ENCODE assay signal across 27 mouse cellular contexts in genomic region chr4:48781099-48781498, GRCm38 (mm10).
A peak's percentile ranks its signal among the peaks of the same experiment; 100 is the strongest.
DNase-seq lines count a peak whose midpoint lies in the region; ATAC-seq and TF ChIP-seq lines count a peak whose summit lies in the region.
"Had no signal": no experiment of that assay in that cellular context is flagged by ENCODE, and none has a peak within 500 bp of the region (broad histone marks: within the 10 kb centered on the region; RNA-seq: fewer than 3 reads in every experiment).

No protein-coding gene starts in this region.

- peak; percentile 66 for TF ChIP-seq EP300 in CH12.LX (IDR thresholded peaks at IDR 0.05; ENCODE audit: low read length)

- no peak overlapping the region for H3K9ac ChIP-seq in forebrain, embryonic 15.5 days (replicated peaks)
- no peak overlapping the region for H3K9ac ChIP-seq in forebrain, embryonic 16.5 days (replicated peaks; ENCODE audit: low read depth, low read length)
- no peak overlapping the region for H3K9ac ChIP-seq in CH12.LX (ENCODE audit: insufficient read depth, low read depth)
- H3K9ac ChIP-seq: embryonic facial prominence, embryonic 15.5 days; forebrain, embryonic 12.5 days; hindbrain, embryonic 13.5 days had no signal

- peaks cover 14% of the 10 kb centered on the region for H3K4me1 ChIP-seq in forebrain, embryonic 15.5 days
- peaks cover 11% of the 10 kb centered on the region; the same call in 1 of the 2 replicates for H3K4me1 ChIP-seq in forebrain, embryonic 16.5 days (replicated peaks; ENCODE audit: control insufficient read depth, insufficient read depth, low read length)
- peaks cover 0 to 20% of the 10 kb centered on the region in 2 experiments; a peak in 3 of 4 replicates for H3K4me1 ChIP-seq in CH12.LX (ENCODE audit: control insufficient read depth in 1 of 2, insufficient read depth in 2 of 2)
- H3K4me1 ChIP-seq: embryonic facial prominence, embryonic 15.5 days; heart, embryonic 10.5 days had no signal

- no peaks in the 10 kb centered on the region for H3K36me3 ChIP-seq in forebrain, embryonic 15.5 days
- H3K36me3 ChIP-seq in forebrain, embryonic 16.5 days (ENCODE audit: control insufficient read depth, insufficient read depth) = no peaks in the 10 kb centered on the region
- H3K36me3 ChIP-seq in CH12.LX (replicated peaks in 1 of 2; ENCODE audit: control insufficient read depth in 1 of 2, insufficient read depth in 1 of 2, low read length in 1 of 2) = no peaks in the 10 kb centered on the region
- H3K36me3 ChIP-seq: embryonic facial prominence, embryonic 15.5 days; forebrain, embryonic 12.5 days; heart, embryonic 10.5 days; hindbrain, embryonic 10.5 days; hindbrain, embryonic 13.5 days had no signal

- H3K4me3 ChIP-seq in forebrain, embryonic 15.5 days = no peak overlapping the region
- H3K4me3 ChIP-seq in forebrain, embryonic 16.5 days (replicated peaks; ENCODE audit: low read length) = no peak overlapping the region
- H3K4me3 ChIP-seq in CH12.LX (replicated peaks in 1 of 3; ENCODE audit: low read depth in 2 of 3, low read length in 2 of 3, poor library complexity in 1 of 3) = no peak overlapping the region
- H3K4me3 ChIP-seq: embryonic facial prominence, embryonic 15.5 days; forebrain, embryonic 12.5 days; gastrocnemius, adult 2 months; heart, adult 2 months; heart, embryonic 10.5 days; hindbrain, embryonic 10.5 days; hindbrain, embryonic 13.5 days had no signal

- no peak for ATAC-seq in forebrain, embryonic 15.5 days (replicated peaks)
- ATAC-seq in forebrain, embryonic 16.5 days = no peak
- ATAC-seq: activated CD4-positive, CD25-positive, alpha-beta regulatory T cell, adult 4 months; intestine, postnatal 0 days had no signal

- TF ChIP-seq RAD21 in CH12.LX (IDR thresholded peaks at IDR 0.05; ENCODE audit: low read depth, low read length) = no peak; the same call in 1 of the 2 replicates

- H3K79me2 ChIP-seq in CH12.LX (replicated peaks; ENCODE audit: control insufficient read depth, extremely low read depth, insufficient read depth, poor library complexity, severe bottlenecking) = no peaks in the 10 kb centered on the region

- in situ Hi-C loops in CH12.LX (cut with MboI; ENCODE audit: low pct_ligation_motif_present, low pct_unique_long_range_greater_than_20kb, low sequenced_read_pairs) = no loop called here

- H3K4me2 ChIP-seq in forebrain, embryonic 15.5 days (replicated peaks) = no peak overlapping the region
- H3K4me2 ChIP-seq in forebrain, embryonic 16.5 days (ENCODE audit: low read length) = no peak overlapping the region
- H3K4me2 ChIP-seq in CH12.LX (ENCODE audit: insufficient read depth, low read depth, poor library complexity, severe bottlenecking) = peak overlapping the region; percentile 50
- H3K4me2 ChIP-seq: embryonic facial prominence, embryonic 15.5 days; forebrain, embryonic 12.5 days; hindbrain, embryonic 13.5 days had no signal

- dilution Hi-C loops in CH12.LX (cut with MboI; ENCODE audit: extremely low pct_ligation_motif_present, extremely low pct_unique_long_range_greater_than_20kb, low sequenced_read_pairs) = no loop called here

- no peak for TF ChIP-seq CTCF in CH12.LX (conservative IDR thresholded peaks at IDR 0.05 in 1 of 2, IDR thresholded peaks at IDR 0.05 in 1 of 2; ENCODE audit: low read depth in 2 of 2, low read length in 2 of 2)

- TF ChIP-seq POLR2A in CH12.LX (IDR thresholded peaks at IDR 0.05; ENCODE audit: low read depth, low read length) = no peak

- 63% methylated on average over 4 of the region's 4 CpGs for WGBS in forebrain, embryonic 15.5 days
- WGBS in forebrain, embryonic 16.5 days = 62% methylated on average over 4 of the region's 4 CpGs

- peak; percentile 8 for DNase-seq in heart, adult 11 months
- no peak for DNase-seq in heart, postnatal 14 days
- peak; percentile 62 for DNase-seq in CH12.LX (ENCODE audit: extremely low read depth)
- DNase-seq in brain, adult 2 months (ENCODE audit: low read depth, low spot score) = peak; percentile 9
- no peak for DNase-seq in gastrocnemius, postnatal 4 days (ENCODE audit: low spot score in 2 of 2)
- DNase-seq: adrenal gland, adult 8-10 months; adrenal gland, postnatal 25 days; B cell, adult 2 months; cerebellum, adult 11 months; cerebellum, adult 2 months; cerebellum, adult 9-11 months; cerebellum, postnatal 36 days; embryo, embryonic 11 days; gastrocnemius, adult 2 months; gastrocnemius, postnatal 14 days; heart, adult 2 months; heart, postnatal 36 days; kidney, adult 2 months had no signal

- H3K27ac ChIP-seq in forebrain, embryonic 15.5 days (replicated peaks) = 0 out of 2 replicates have a peak overlapping the region, but pooled peaks have one; percentile 4
- no peak overlapping the region for H3K27ac ChIP-seq in forebrain, embryonic 16.5 days (ENCODE audit: low read length)
- H3K27ac ChIP-seq in CH12.LX (ENCODE audit: insufficient read depth, low read depth) = no peak overlapping the region
- H3K27ac ChIP-seq: embryonic facial prominence, embryonic 15.5 days; forebrain, embryonic 12.5 days; gastrocnemius, adult 2 months; heart, adult 2 months; heart, embryonic 10.5 days; hindbrain, embryonic 10.5 days; hindbrain, embryonic 13.5 days had no signal

- intact Hi-C loops in heart, postnatal 14 days (cut with DNase I) = no loop called here

- no peaks in the 10 kb centered on the region for H3K27me3 ChIP-seq in forebrain, embryonic 15.5 days
- H3K27me3 ChIP-seq in forebrain, embryonic 16.5 days (replicated peaks; ENCODE audit: control insufficient read depth, insufficient read depth, low read length) = no peaks in the 10 kb centered on the region
- no peaks in the 10 kb centered on the region for H3K27me3 ChIP-seq in CH12.LX (replicated peaks)
- H3K27me3 ChIP-seq: embryonic facial prominence, embryonic 15.5 days; forebrain, embryonic 12.5 days; hindbrain, embryonic 13.5 days had no signal

- H3K9me3 ChIP-seq in forebrain, embryonic 15.5 days = no peaks in the 10 kb centered on the region
- no peaks in the 10 kb centered on the region for H3K9me3 ChIP-seq in forebrain, embryonic 16.5 days (ENCODE audit: control insufficient read depth, low read length)
- no peaks in the 10 kb centered on the region for H3K9me3 ChIP-seq in CH12.LX (replicated peaks; ENCODE audit: low read length)
- H3K9me3 ChIP-seq: embryonic facial prominence, embryonic 15.5 days; forebrain, embryonic 12.5 days; heart, embryonic 10.5 days; hindbrain, embryonic 10.5 days; hindbrain, embryonic 13.5 days had no signal

TF ChIP-seq in CH12.LX, 34 proteins besides CTCF, POLR2A, EP300 and RAD21:
- TF ChIP-seq IRF4 (IDR thresholded peaks at IDR 0.05; ENCODE audit: low read depth, low read length) = peak; percentile 71
- peak; percentile 25; the same call in 1 of the 2 replicates for TF ChIP-seq JUN (IDR thresholded peaks at IDR 0.05; ENCODE audit: insufficient read depth, low read depth, low read length)
- TF ChIP-seq SMC3 (IDR thresholded peaks at IDR 0.05; ENCODE audit: low read depth, low read length) = no peak
- 0 out of 2 replicates have a peak, but pooled peaks have one; percentile 34 for TF ChIP-seq E2F4 (IDR thresholded peaks at IDR 0.05; ENCODE audit: insufficient replicate concordance, low read depth, low read length)
- peak; percentile 79 for TF ChIP-seq ZNF384 (IDR thresholded peaks at IDR 0.05; ENCODE audit: low read depth, low read length)
- peak; percentile 41; the same call in 1 of the 2 replicates for TF ChIP-seq ETS1 (conservative IDR thresholded peaks at IDR 0.05; ENCODE audit: low read depth, low read length)
- peak; percentile 53; the same call in 1 of the 2 replicates for TF ChIP-seq JUND (conservative IDR thresholded peaks at IDR 0.05; ENCODE audit: low read depth, low read length)
- no peak for TF ChIP-seq CHD2 (IDR thresholded peaks at IDR 0.05; ENCODE audit: low read length)
- peak; percentile 72 for TF ChIP-seq RCOR1 (conservative IDR thresholded peaks at IDR 0.05; ENCODE audit: low read depth, low read length)
- TF ChIP-seq USF2 (conservative IDR thresholded peaks at IDR 0.05; ENCODE audit: low read depth, low read length) = no peak
- 0 out of 2 replicates have a peak, but pooled peaks have one; percentile 14 for TF ChIP-seq MAFK (IDR thresholded peaks at IDR 0.05; ENCODE audit: insufficient replicate concordance, low read length)
- TF ChIP-seq MEF2A (IDR thresholded peaks at IDR 0.05; ENCODE audit: borderline replicate concordance, low read depth, low read length) = peak; percentile 33; the same call in 1 of the 2 replicates
- TF ChIP-seq ZKSCAN1 (IDR thresholded peaks at IDR 0.05; ENCODE audit: borderline replicate concordance, low read depth, low read length) = no peak
- peak; percentile 43 for TF ChIP-seq TCF12 (IDR thresholded peaks at IDR 0.05; ENCODE audit: low read depth, low read length)

Comparison
In these comparisons a context has a peak if more than half of its experiments do, and no peak if none do; other contexts are left out.
1. DNase-seq: peak in heart, adult 11 months (single experiment), CH12.LX (single experiment) and brain, adult 2 months (single experiment); none in heart, postnatal 14 days (0 of 2) and gastrocnemius, postnatal 4 days (0 of 2).